Mouse (Mus musculus) hindbrain, postnatal 0 days (tissue): ENCODE measurements around the gene Atp5d. TPM values are rescaled to one million over a fixed set of nuclear protein-coding genes. Genes with fewer than 3 reads are reported as not detected.
A peak's percentile ranks its signal among the peaks of the same experiment; 100 is the strongest.

Experiments used
- ATAC-seq: fragments of 200-750 bp; cut with Nextera tagmentation; 2 replicates; pipeline ENCODE4 v1.8.0; 2017; ENCODE audit warnings: mild to moderate bottlenecking, moderate TSS enrichment, moderate library complexity
- DNase-seq: peaks from one replicate; pipeline ENCODE4 v3.0.0-alpha.2; 2015; ENCODE audit warnings: low spot score
- H3K27ac ChIP-seq: fragments of 300-500 bp; sonication (generic); 2 replicates; pipeline ENCODE4 v1.5.1; 2014; ENCODE audit warnings: mild to moderate bottlenecking
- H3K27me3 ChIP-seq: fragments of 300-500 bp; sonication (generic); 2 replicates; pipeline ENCODE4 v1.6.1; 2014; ENCODE audit warnings: low read length, mixed read lengths; ENCODE audit not compliant: insufficient read depth
- H3K36me3 ChIP-seq: fragments of 300-500 bp; sonication (generic); 2 replicates; pipeline ENCODE4 v1.6.1; 2014; ENCODE audit warnings: low read length, mixed read lengths; ENCODE audit not compliant: insufficient read depth
- H3K4me1 ChIP-seq: fragments of 300-500 bp; sonication (generic); 2 replicates; pipeline ENCODE4 v1.6.1; 2014; ENCODE audit warnings: antibody characterized with exemption, low read length, mixed read lengths; ENCODE audit not compliant: insufficient read depth
- H3K4me2 ChIP-seq: fragments of 300-500 bp; sonication (generic); 2 replicates; pipeline ENCODE4 v1.6.1; 2014; ENCODE audit warnings: low read depth, mild to moderate bottlenecking, low read length, moderate library complexity, mixed read lengths
- H3K4me3 ChIP-seq: fragments of 300-500 bp; sonication (generic); 2 replicates; pipeline ENCODE4 v1.5.1; 2014; ENCODE audit warnings: low read length
- H3K9ac ChIP-seq: fragments of 300-500 bp; sonication (generic); replicated peaks from 2 replicates; pipeline ENCODE4 v1.6.1; 2014; ENCODE audit warnings: mild to moderate bottlenecking, low read length, moderate library complexity, mixed read lengths
- H3K9me3 ChIP-seq: fragments of 300-500 bp; sonication (generic); 2 replicates; pipeline ENCODE4 v1.6.1; 2016; ENCODE audit warnings: low read length, mixed read lengths
- CTCF ChIP-seq: IDR thresholded peaks from 2 replicates; pipeline ENCODE4 v1.5.1; 2016; ENCODE audit warnings: antibody characterized with exemption, control low read depth, low read depth
- WGBS: fragments of 180-500 bp; shearing (Covaris S2); extraction: QIAGEN DNeasy Blood & Tissue Kit; methylation state at CpG from one replicate; pipeline ENCODE4 v1.1.7; 2014; 5-methylcytosine and 5-hydroxymethylcytosine counted together
- polyA plus RNA-seq: library from polyadenylated mRNA; unstranded; fragments of >200 nt; fragmentation: Nextera tagmentation; extraction: Ambion mirVana; gene quantifications from 2 replicates; pipeline ENCODE4 v1.2.1, GENCODE M21; 2015
- total RNA-seq: library from RNA; depleted of rRNA; stranded (reverse); fragments of >200 nt; gene quantifications from 2 replicates; pipeline ENCODE4 v1.2.3, GENCODE M21; 2014

Gene Atp5d
- total and polyA plus RNA-seq, 2 experiments from 2014 or later: 303 to 736 TPM

DNA sequence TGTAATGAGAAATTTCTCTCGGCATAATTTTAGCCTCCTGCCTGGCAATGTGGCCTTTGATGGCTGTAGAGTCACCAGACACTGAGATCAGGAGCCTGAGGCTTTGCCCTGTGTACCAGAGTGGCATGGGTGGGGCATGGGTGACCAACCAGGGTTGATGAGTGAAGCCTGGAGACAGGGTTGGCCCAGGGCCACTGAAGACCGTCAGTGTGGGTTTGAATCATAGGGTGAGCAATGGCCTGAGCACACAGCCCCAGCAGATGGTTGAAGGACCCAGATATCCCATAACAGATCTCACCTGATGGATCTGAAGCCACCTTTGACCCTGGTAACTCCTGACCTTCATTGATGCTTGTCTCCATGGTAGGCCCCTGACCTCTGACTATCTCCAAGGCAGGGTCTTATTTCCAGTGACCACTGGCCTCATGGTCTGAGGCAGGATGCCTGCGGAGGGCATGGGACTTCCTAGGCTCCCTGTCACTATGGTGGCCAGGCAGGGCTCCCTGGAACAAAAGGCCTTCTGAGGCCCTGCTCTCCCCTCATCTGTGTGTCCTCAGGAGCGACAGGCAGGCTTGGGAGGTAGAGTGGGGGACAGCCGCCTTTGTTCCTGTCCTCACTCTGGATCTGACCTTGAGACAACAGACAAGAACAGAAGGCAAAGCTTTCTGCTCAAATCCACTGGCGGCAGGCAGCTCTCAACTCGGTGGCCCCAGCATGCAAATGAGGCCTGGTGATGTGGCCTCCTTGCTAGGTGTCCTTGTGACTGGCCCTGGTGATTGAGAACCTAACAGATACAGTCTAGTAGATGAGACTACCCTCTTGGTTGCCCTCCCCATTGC lies 39.2 kb downstream of the Atp5d start:
- ATAC-seq (no peak), DNase-seq (no peak)
- H3K9ac ChIP-seq: no peak overlapping the region
- H3K27ac ChIP-seq: no peak overlapping the region
- WGBS: 52% methylated on average over 7 of the region's 7 CpGs
- TF ChIP-seq CTCF: no peak
- H3K27me3 ChIP-seq: no peaks in the 10 kb centered on the region
- no peaks in the 10 kb centered on the region for H3K9me3 ChIP-seq
- no peak overlapping the region for H3K4me2 ChIP-seq
- H3K36me3 ChIP-seq: no peaks in the 10 kb centered on the region
- no peak overlapping the region for H3K4me3 ChIP-seq
- H3K4me1 ChIP-seq: 0 out of 2 replicates have a peak, but pooled peaks cover 7% of the 10 kb centered on the region

DNA sequence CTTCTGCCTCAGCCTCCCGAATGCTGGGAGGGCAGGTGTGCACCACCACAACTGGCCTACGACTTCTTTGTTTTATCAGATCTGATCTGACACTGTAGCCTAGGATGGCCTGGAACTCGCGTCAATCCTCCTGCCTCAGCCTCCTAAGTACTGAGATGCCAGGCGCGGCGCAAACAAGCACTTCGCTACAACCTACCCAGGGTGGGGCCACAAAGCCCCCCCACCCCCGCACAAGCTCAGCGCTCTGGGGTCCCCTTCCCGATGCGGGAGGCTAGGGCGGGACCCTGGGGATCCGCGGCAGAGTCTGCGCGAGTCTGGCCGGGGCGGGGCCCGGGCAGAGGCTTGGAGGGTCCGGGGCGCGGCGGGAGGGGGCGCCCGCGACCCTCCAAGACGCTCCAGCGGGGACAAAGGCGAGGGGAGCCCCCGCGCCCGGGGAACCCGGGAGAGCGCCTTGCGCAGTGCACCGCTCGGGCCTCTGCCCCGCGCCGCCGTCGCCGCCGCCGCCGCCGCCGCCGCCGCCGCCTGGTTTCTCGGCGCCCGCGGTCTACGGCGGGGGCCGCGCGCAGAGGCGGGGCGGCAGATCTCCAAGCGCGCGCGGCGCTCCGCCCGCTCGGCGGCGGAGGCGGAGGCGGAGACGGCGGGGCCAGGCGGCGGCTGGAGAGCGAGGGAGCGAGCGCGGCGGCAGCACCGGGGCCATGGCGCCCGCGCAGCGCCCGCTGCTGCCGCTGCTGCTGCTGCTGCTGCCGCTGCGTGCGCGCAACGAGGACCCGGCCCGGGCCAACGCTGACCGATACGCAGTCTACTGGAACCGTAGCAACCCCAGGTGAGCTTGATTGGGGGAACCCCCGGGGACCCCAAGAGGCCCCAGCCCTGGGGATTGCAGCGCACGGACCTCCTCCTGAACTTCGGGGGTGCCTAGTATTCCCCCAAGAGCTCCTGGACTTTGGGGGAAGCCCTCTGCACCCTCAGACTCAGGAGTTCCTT lies 40.9 kb downstream of the Atp5d start, which contains the start of gene Efna2:
Efna2 (plus strand) TSS at position 415 of the 984 bp plus-strand sequence.
- 3% methylated on average over 50 of the region's 106 CpGs for WGBS

DNA sequence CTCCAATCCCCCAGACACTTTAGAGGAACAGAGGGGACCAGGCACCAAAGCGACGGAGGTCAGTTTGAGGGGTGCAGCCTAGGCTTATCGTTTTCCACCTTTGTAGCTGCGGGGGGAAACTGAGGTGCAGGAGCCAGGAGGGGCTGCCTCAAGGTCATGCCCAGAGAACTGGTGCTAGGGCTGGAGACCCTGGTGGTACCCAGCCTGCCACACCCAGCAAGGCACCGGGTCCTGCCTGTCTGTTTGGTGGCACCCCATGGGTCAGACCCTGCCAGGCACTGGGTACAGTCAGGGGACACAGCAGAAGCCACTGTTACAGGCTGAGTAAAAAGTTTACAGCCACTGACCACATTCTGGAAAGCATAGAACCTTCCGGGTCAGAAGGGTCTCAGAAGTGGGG lies 41.9 kb downstream of the Atp5d start:
- Histone ChIP-seq H3K4me2 (peak overlapping the region; percentile 85), H3K27me3 (no peaks in the 10 kb centered on the region), H3K4me1 (0 out of 2 replicates have a peak, but pooled peaks cover 7% of the 10 kb centered on the region), H3K4me3 (peak overlapping the region; percentile 69), H3K36me3 (no peaks in the 10 kb centered on the region), H3K27ac (no peak overlapping the region), H3K9me3 (no peaks in the 10 kb centered on the region), H3K9ac (peak overlapping the region; percentile 85)
- ATAC-seq: no peak
- 32% methylated on average over 6 of the region's 6 CpGs for WGBS
- no peak for DNase-seq
- TF ChIP-seq CTCF: no peak

More for the DNA sequence above, 40.9 kb downstream of the Atp5d start, which contains the start of gene Efna2:
- peak; percentile 78 for DNase-seq
- peak within 1 kb of the TSS; percentile 85 for H3K4me2 ChIP-seq
- TF ChIP-seq CTCF: no peak
- H3K4me3 ChIP-seq: peak within 1 kb of the TSS; percentile 69
- no peaks in the 10 kb centered on the region for H3K36me3 ChIP-seq
- H3K9me3 ChIP-seq: no peaks in the 10 kb centered on the region
- H3K9ac ChIP-seq: peak within 1 kb of the TSS; percentile 85
- peak; percentile 58 for ATAC-seq
- H3K27ac ChIP-seq: peak within 1 kb of the TSS; percentile 58
- H3K4me1 ChIP-seq: 0 out of 2 replicates have a peak, but pooled peaks cover 7% of the 10 kb centered on the region
- no peaks in the 10 kb centered on the region for H3K27me3 ChIP-seq

DNA sequence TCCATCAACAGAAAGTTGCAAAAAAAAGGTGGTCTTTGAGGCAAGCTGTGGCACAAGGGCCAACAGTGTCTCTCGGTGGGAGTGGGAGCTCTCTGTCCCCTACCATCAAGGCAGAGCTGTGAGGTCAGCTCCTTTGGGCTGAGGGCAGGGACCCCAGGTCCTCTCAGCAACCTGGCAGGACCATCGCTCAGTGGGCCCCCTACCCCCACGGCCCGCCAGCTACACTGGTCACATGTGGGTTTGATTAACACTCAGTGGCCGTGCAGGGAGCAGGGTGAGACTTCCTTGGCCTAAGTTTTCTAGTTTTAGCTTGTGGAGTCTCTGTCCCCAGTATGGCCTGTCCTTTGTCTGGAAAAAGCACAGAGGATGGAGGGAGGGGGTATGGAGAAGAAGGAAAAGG lies 42.4 kb downstream of the Atp5d start:
- H3K4me3 ChIP-seq: peak overlapping the region; percentile 69; the same call in 1 of the 2 replicates
- H3K9me3 ChIP-seq: no peaks in the 10 kb centered on the region
- H3K9ac ChIP-seq: 0 out of 2 replicates have a peak overlapping the region, but pooled peaks have one; percentile 85
- 0 out of 2 replicates have a peak, but pooled peaks cover 7% of the 10 kb centered on the region for H3K4me1 ChIP-seq
- H3K27ac ChIP-seq: no peak overlapping the region
- no peaks in the 10 kb centered on the region for H3K27me3 ChIP-seq
- TF ChIP-seq CTCF: no peak
- DNase-seq: no peak
- H3K36me3 ChIP-seq: no peaks in the 10 kb centered on the region
- peak overlapping the region; percentile 85 for H3K4me2 ChIP-seq
- 32% methylated on average over 5 of the region's 5 CpGs for WGBS
- no peak for ATAC-seq

DNA sequence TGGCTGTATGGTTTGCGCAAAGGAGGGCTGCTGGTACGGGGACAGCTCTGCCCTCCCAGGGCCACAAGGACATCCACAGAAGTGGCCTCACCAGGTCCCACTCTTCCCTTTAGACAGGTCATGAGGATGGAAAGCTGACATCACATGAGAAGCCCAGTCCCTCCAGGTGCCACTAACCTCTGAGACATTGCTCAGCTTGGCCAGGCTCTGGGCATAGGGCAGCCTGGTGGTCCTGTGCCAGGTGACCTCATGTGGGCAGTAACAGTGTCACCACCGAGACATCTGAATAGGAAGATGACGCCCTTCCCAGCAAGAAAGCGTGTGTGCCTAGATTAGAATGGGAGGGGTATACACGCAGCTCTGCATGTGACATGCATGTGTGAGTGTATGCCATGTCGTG lies 44.1 kb downstream of the Atp5d start:
- H3K9ac ChIP-seq: no peak overlapping the region
- H3K27me3 ChIP-seq: no peaks in the 10 kb centered on the region
- ATAC-seq: no peak
- H3K9me3 ChIP-seq: no peaks in the 10 kb centered on the region
- 0 out of 2 replicates have a peak, but pooled peaks cover 7% of the 10 kb centered on the region for H3K4me1 ChIP-seq
- H3K36me3 ChIP-seq: no peaks in the 10 kb centered on the region
- WGBS: 94% methylated on average over 7 of the region's 7 CpGs
- TF ChIP-seq CTCF: no peak
- H3K4me3 ChIP-seq: no peak overlapping the region
- no peak overlapping the region for H3K4me2 ChIP-seq
- H3K27ac ChIP-seq: no peak overlapping the region
- DNase-seq: no peak

DNA sequence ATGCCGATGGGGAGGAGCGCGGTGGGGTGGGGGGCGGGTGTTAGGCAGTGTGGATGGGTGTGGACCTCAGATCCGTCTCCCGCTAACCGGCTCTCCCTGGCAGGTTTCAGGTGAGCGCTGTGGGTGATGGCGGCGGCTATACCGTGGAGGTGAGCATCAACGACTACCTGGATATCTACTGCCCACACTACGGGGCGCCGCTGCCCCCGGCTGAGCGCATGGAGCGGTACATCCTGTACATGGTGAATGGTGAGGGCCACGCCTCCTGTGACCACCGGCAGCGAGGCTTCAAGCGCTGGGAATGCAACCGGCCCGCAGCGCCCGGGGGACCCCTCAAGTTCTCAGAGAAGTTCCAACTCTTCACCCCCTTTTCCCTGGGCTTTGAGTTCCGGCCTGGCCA lies 48.2 kb downstream of the Atp5d start:
- TF ChIP-seq CTCF: no peak
- ATAC-seq: no peak
- H3K9ac ChIP-seq: no peak overlapping the region
- WGBS: 47% methylated on average over 27 of the region's 27 CpGs
- H3K27me3 ChIP-seq: no peaks in the 10 kb centered on the region
- no peaks in the 10 kb centered on the region for H3K9me3 ChIP-seq
- DNase-seq: no peak
- H3K4me2 ChIP-seq: no peak overlapping the region
- H3K36me3 ChIP-seq: peaks cover 13% of the 10 kb centered on the region; the same call in 1 of the 2 replicates
- no peak overlapping the region for H3K27ac ChIP-seq
- no peak overlapping the region for H3K4me3 ChIP-seq
- H3K4me1 ChIP-seq: no peaks in the 10 kb centered on the region
